Mouse (Mus musculus) thymus, adult 2 months (tissue): ENCODE data around the gene Mast3.

ENCODE experiments used
- CTCF ChIP-seq: fragments of 200-500 bp; IDR thresholded peaks from 2 replicates; pipeline ENCODE4 v1.5.1; 2012; ENCODE audit warnings: mild to moderate bottlenecking, control low read depth, low read length, moderate library complexity, borderline replicate concordance; ENCODE audit not compliant: control insufficient read depth, poor library complexity, insufficient read depth; ENCODE audit errors: extremely low read depth
- POLR2A ChIP-seq: fragments of 200-500 bp; IDR thresholded peaks from 2 replicates; pipeline ENCODE4 v1.6.1; 2012; ENCODE audit warnings: mild to moderate bottlenecking, low read length, control low read depth, moderate library complexity; ENCODE audit not compliant: control insufficient read depth, poor library complexity, insufficient read depth; ENCODE audit errors: extremely low read depth

DNA sequence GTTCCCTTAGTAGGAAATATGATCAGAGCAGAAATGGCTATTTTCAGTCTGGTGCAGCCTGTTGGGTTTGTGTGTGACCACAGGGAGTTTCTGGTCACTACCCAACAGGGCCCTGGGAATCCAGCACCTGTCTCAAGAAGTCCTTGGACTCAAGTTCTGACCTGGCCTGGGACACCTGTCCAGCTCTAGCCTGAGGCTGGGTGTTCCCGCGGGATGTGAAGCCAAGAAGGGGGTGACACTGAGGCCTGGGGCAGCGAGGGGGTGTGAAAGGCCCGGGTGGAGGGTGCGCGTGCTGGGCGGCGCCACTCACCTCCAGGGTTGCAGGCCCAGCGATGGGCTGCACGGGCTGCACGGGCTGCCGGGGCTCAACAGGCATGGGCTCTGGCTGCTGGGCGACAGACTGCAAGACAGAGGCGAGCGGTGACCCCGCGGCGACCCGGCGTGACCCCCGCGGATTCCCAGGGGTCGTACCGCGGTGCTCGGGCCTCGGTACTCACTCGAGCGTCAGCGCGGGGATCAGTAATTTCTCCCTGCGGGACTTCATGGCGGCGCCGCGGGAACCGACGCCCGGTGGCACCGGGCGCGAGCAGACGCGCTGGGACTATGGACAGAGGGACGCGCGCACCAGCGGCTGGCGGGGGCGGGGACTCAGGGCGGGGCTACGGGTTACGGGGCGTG is 8.3 kb downstream of the Mast3 start:
- TF ChIP-seq POLR2A (no peak), CTCF (no peak)
